8 mouse cellular contexts compared by ENCODE assay signal in the genomic region with DNA sequence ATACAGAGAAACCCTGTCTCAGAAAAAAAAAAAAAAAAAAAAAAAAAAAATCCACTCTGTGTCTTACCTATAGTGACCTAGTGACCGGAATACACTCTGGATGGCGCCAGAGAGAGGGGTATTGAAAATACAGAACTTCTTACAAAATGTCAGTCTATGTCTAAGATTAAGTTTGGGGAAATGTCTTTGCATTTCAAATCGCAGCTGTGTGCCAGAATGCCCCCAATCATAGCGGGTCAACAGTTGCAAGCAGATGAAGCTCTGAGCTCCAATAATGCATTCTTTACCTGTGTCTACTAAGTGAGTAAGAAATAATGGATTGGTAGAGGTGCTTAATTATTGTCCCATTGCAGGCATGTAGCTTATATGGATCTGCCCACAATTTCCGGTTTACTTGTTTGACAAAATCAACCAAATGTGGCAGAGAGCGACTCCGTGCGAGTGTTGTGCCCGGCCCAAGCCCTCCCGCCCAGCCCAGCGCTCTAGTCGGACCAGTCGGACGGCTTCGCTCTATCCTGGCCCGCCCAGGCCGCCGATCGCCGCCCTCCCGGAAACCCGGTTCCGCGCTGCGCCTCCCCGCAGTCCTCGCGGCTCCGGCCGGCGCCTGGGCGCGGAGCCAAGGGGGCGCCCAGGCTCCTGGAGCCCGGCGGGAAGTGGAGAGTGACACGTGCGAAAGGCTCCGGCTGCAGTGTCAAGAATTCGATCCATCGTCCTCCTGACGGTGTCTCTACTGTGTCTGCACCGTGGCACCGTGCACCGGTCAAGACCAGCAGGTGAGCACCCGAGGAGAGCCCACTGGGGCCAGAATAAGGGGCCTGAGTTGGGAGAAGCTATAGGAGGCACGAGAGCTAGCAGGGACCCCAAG. TPM values are rescaled to one million over a fixed set of nuclear protein-coding genes. Genes with fewer than 3 reads are reported as not detected.
DNase-seq lines count a peak whose midpoint lies in the region; ATAC-seq and TF ChIP-seq lines count a peak whose summit lies in the region.

A gene (plus strand): TSS at position 551 of the 865 bp plus-strand sequence.

- H3K36me3 ChIP-seq in E14TG2a.4 (ENCODE audit: insufficient read depth, low read length) = no peaks in the 10 kb centered on the region
- H3K36me3 ChIP-seq in forebrain, embryonic 14.5 days (ENCODE audit: control insufficient read depth, insufficient read depth, low read length) = no peaks in the 10 kb centered on the region
- no peaks in the 10 kb centered on the region for H3K36me3 ChIP-seq in hindbrain, embryonic 11.5 days (ENCODE audit: control insufficient read depth, insufficient read depth, low read length)
- no peaks in the 10 kb centered on the region for H3K36me3 ChIP-seq in limb, embryonic 12.5 days
- H3K36me3 ChIP-seq in midbrain, embryonic 11.5 days (ENCODE audit: control insufficient read depth, insufficient read depth, low read length) = no peaks in the 10 kb centered on the region

- peak; percentile 85 for ATAC-seq in forebrain, embryonic 14.5 days
- peak; percentile 88 for ATAC-seq in hindbrain, embryonic 11.5 days (ENCODE audit: low FRiP score)
- peak; percentile 79 for ATAC-seq in limb, embryonic 12.5 days (ENCODE audit: insufficient number of reproducible peaks, insufficient read depth, low FRiP score, low TSS enrichment, low read depth)
- ATAC-seq in midbrain, embryonic 11.5 days (ENCODE audit: low FRiP score) = peak; percentile 90

- H3K4me2 ChIP-seq in forebrain, embryonic 14.5 days (ENCODE audit: low read length) = peak within 1 kb of the TSS; percentile 81
- peak within 1 kb of the TSS; percentile 78 for H3K4me2 ChIP-seq in hindbrain, embryonic 11.5 days (replicated peaks; ENCODE audit: low read depth, low read length)
- H3K4me2 ChIP-seq in limb, embryonic 12.5 days = peak within 1 kb of the TSS; percentile 73
- peak within 1 kb of the TSS; percentile 68 for H3K4me2 ChIP-seq in midbrain, embryonic 11.5 days

- peaks cover 41% of the 10 kb centered on the region for H3K27me3 ChIP-seq in E14TG2a.4 (ENCODE audit: insufficient read depth, low read length)
- H3K27me3 ChIP-seq in forebrain, embryonic 14.5 days (replicated peaks; ENCODE audit: control insufficient read depth, insufficient read depth, low read length) = no peaks in the 10 kb centered on the region
- peaks cover 5% of the 10 kb centered on the region for H3K27me3 ChIP-seq in hindbrain, embryonic 11.5 days (ENCODE audit: control insufficient read depth, insufficient read depth, low read length)
- peaks cover 22% of the 10 kb centered on the region for H3K27me3 ChIP-seq in limb, embryonic 12.5 days
- H3K27me3 ChIP-seq in midbrain, embryonic 11.5 days (ENCODE audit: control insufficient read depth, insufficient read depth, low read length) = peaks cover 4% of the 10 kb centered on the region

- peak within 1 kb of the TSS; percentile 57 for H3K9ac ChIP-seq in forebrain, embryonic 14.5 days (ENCODE audit: low read length)
- H3K9ac ChIP-seq in hindbrain, embryonic 11.5 days (ENCODE audit: low read depth, low read length) = peak within 1 kb of the TSS; percentile 49; the same call in 1 of the 2 replicates
- H3K9ac ChIP-seq in limb, embryonic 12.5 days (replicated peaks) = peak within 1 kb of the TSS; percentile 48
- peak within 1 kb of the TSS; percentile 53 for H3K9ac ChIP-seq in midbrain, embryonic 11.5 days (ENCODE audit: low read length)

- no peak within 1 kb of the TSS for H3K27ac ChIP-seq in forebrain, embryonic 14.5 days (ENCODE audit: low read depth, low read length)
- no peak within 1 kb of the TSS for H3K27ac ChIP-seq in hindbrain, embryonic 11.5 days (ENCODE audit: low read depth, low read length)
- H3K27ac ChIP-seq in limb, embryonic 12.5 days = no peak within 1 kb of the TSS
- no peak within 1 kb of the TSS for H3K27ac ChIP-seq in midbrain, embryonic 11.5 days (ENCODE audit: low read depth, low read length)

- WGBS in forebrain, embryonic 14.5 days = 4% methylated on average over 47 of the region's 47 CpGs
- 4% methylated on average over 47 of the region's 47 CpGs for WGBS in hindbrain, embryonic 11.5 days
- WGBS in limb, embryonic 12.5 days = 6% methylated on average over 37 of the region's 47 CpGs
- WGBS in midbrain, embryonic 11.5 days = 6% methylated on average over 41 of the region's 47 CpGs

- peaks cover 4% of the 10 kb centered on the region; the same call in 1 of the 2 replicates for H3K4me1 ChIP-seq in E14TG2a.4 (replicated peaks; ENCODE audit: low read depth, low read length)
- no peaks in the 10 kb centered on the region for H3K4me1 ChIP-seq in forebrain, embryonic 14.5 days (ENCODE audit: control insufficient read depth, insufficient read depth, low read length)
- no peaks in the 10 kb centered on the region for H3K4me1 ChIP-seq in hindbrain, embryonic 11.5 days (replicated peaks; ENCODE audit: control insufficient read depth, insufficient read depth, low read length)
- 0 out of 2 replicates have a peak, but pooled peaks cover 3% of the 10 kb centered on the region for H3K4me1 ChIP-seq in limb, embryonic 12.5 days (replicated peaks)
- no peaks in the 10 kb centered on the region; the same call in 1 of the 2 replicates for H3K4me1 ChIP-seq in midbrain, embryonic 11.5 days (ENCODE audit: control insufficient read depth, insufficient read depth, low read length)

- peak; percentile 83 for DNase-seq in adrenal gland, postnatal 10 days
- DNase-seq in forebrain, embryonic 14.5 days (ENCODE audit: low spot score) = peak; percentile 58
- peak; percentile 61 for DNase-seq in hindbrain, embryonic 11.5 days (ENCODE audit: low spot score)
- DNase-seq in midbrain, embryonic 11.5 days (ENCODE audit: low spot score, missing footprints) = peak; percentile 91
- DNase-seq in spleen, postnatal 10 days (ENCODE audit: low spot score in 2 of 2) = peak; percentile 41 to 68
- no peak for DNase-seq in adipocyte (ENCODE audit: low spot score)

- no peaks in the 10 kb centered on the region for H3K9me3 ChIP-seq in E14TG2a.4 (ENCODE audit: low read length)
- H3K9me3 ChIP-seq in forebrain, embryonic 14.5 days (replicated peaks; ENCODE audit: control insufficient read depth, low read length) = no peaks in the 10 kb centered on the region
- no peaks in the 10 kb centered on the region for H3K9me3 ChIP-seq in hindbrain, embryonic 11.5 days (ENCODE audit: control insufficient read depth, low read length)
- H3K9me3 ChIP-seq in limb, embryonic 12.5 days = no peaks in the 10 kb centered on the region
- no peaks in the 10 kb centered on the region for H3K9me3 ChIP-seq in midbrain, embryonic 11.5 days (ENCODE audit: control insufficient read depth, low read length)

- TF ChIP-seq CTCF in E14TG2a.4 (conservative IDR thresholded peaks at IDR 0.05; ENCODE audit: low read length) = peak; percentile 10; the same call in 1 of the 2 replicates

- H3K4me3 ChIP-seq in E14TG2a.4 (replicated peaks; ENCODE audit: low read length) = peak within 1 kb of the TSS; percentile 65
- peak within 1 kb of the TSS; percentile 37 for H3K4me3 ChIP-seq in forebrain, embryonic 14.5 days (ENCODE audit: low read depth, low read length)
- H3K4me3 ChIP-seq in hindbrain, embryonic 11.5 days (ENCODE audit: low read depth, low read length) = peak within 1 kb of the TSS; percentile 34
- H3K4me3 ChIP-seq in limb, embryonic 12.5 days (replicated peaks) = peak within 1 kb of the TSS; percentile 40
- peak within 1 kb of the TSS; percentile 35 for H3K4me3 ChIP-seq in midbrain, embryonic 11.5 days (ENCODE audit: low read depth, low read length)

RNA-seq across cellular contexts. Expression of the gene that starts here (rescaled TPM):
- 1 to 10 TPM; 4.2 to 6.7 TPM for total RNA-seq in adrenal gland, postnatal 10 days (2021)
- 0.39 and 0.84 TPM in 2 replicates for polyA plus RNA-seq in forebrain, embryonic 14.5 days (2014; fragmentation: Nextera tagmentation; extraction: Ambion mirVana)
- 0.45 and 0.46 TPM in 2 replicates for polyA plus RNA-seq in hindbrain, embryonic 11.5 days (2014; fragmentation: Nextera tagmentation; extraction: Ambion mirVana)
- 0.78 and 2.5 TPM in 2 replicates for polyA plus RNA-seq in limb, embryonic 12.5 days (2016; fragmentation: Nextera tagmentation; extraction: Ambion mirVana)
- polyA plus RNA-seq in midbrain, embryonic 11.5 days (2014; fragmentation: Nextera tagmentation; extraction: Ambion mirVana) = 0.36 TPM in 2 replicates

Comparison
In these comparisons a context has a peak if more than half of its experiments do, and no peak if none do; other contexts are left out.
1. Peak in DNase-seq, ATAC-seq, H3K4me3 ChIP-seq, H3K9ac ChIP-seq and H3K4me2 ChIP-seq in forebrain, embryonic 14.5 days; RNA of the gene not detected or under 1 TPM.
2. Peak in DNase-seq, ATAC-seq, H3K4me3 ChIP-seq, H3K9ac ChIP-seq and H3K4me2 ChIP-seq in hindbrain, embryonic 11.5 days; RNA of the gene not detected or under 1 TPM.
3. Peak in DNase-seq, ATAC-seq, H3K4me3 ChIP-seq, H3K9ac ChIP-seq and H3K4me2 ChIP-seq in midbrain, embryonic 11.5 days; RNA of the gene not detected or under 1 TPM.